Mouse (Mus musculus) gastrocnemius, postnatal 4 days (tissue): ENCODE data around the gene Spem1. TPM values are rescaled to one million over a fixed set of nuclear protein-coding genes. Genes with fewer than 3 reads are reported as not detected.

Experiments used
- total RNA-seq, 2 experiments: library from RNA; stranded (reverse); gene quantifications; 2 replicates each; pipeline ENCODE4 v1.2.3; 2021

Gene Spem1
- total RNA-seq, 2 experiments from 2014 or later, result 0.34 TPM; not detected in 1

Other genes with a start within 250 kb of the Spem1 start
- 1 to 10 TPM; 6.8 to 7.9 TPM for gene Wrap53, start 241.9 kb downstream of the Spem1 start, total RNA-seq
- 10 to 100 TPM; 51.1 to 51.9 TPM for gene Trp53, start 241.8 kb downstream of the Spem1 start, total RNA-seq
- gene Atp1b2, start 216.2 kb downstream of the Spem1 start, total RNA-seq, result 100 to 1,000 TPM; 227 to 249 TPM
- not detected for gene Shbg, start 204.3 kb downstream of the Spem1 start, total RNA-seq
- 1 to 10 TPM; 7.8 to 8.8 TPM for gene Sat2, start 200.2 kb downstream of the Spem1 start, total RNA-seq
- 10 to 100 TPM; 90.3 to 94.0 TPM for gene Fxr2, start 189.2 kb downstream of the Spem1 start, total RNA-seq
- gene Sox15, start 166.9 kb downstream of the Spem1 start, total RNA-seq, result not detected
- 10 to 100 TPM; 31.6 to 33.0 TPM for gene Mpdu1, start 159.5 kb downstream of the Spem1 start, total RNA-seq
- gene Cd68, start 156.0 kb downstream of the Spem1 start, total RNA-seq, result 10 to 100 TPM; 13.1 to 14.0 TPM
- gene Eif4a1, start 149.8 kb downstream of the Spem1 start, total RNA-seq, result 100 to 1,000 TPM; 295 to 317 TPM
- gene Senp3, start 140.1 kb downstream of the Spem1 start, total RNA-seq, result 10 to 100 TPM; 43.5 to 45.9 TPM
- 1 to 10 TPM; 1.0 to 2.9 TPM for gene Tnfsf13, start 136.4 kb downstream of the Spem1 start, total RNA-seq
- 10 to 100 TPM; 22.3 to 22.9 TPM for gene Tnfsf12, start 126.3 kb downstream of the Spem1 start, total RNA-seq
- 1 to 10 TPM; 4.3 to 4.6 TPM for gene Tnfsfm13, start 126.1 kb downstream of the Spem1 start, total RNA-seq
- gene Polr2a, start 63.5 kb downstream of the Spem1 start, total RNA-seq, result 10 to 100 TPM; 66.4 to 72.2 TPM
- under 1 TPM in 1 of 2 experiments, not detected in 1; 0.25 TPM for gene Slc35g3, start 60.2 kb downstream of the Spem1 start, total RNA-seq
- 10 to 100 TPM; 26.7 to 30.5 TPM for gene Zbtb4, start 56.3 kb downstream of the Spem1 start, total RNA-seq
- gene Chrnb1, start 26.2 kb downstream of the Spem1 start, total RNA-seq, result 100 to 1,000 TPM in 1 of 2 experiments, 10 to 100 TPM in 1; 95.1 to 110 TPM
- gene Fgf11, start 20.3 kb downstream of the Spem1 start, total RNA-seq, result 10 to 100 TPM; 10.1 to 13.8 TPM
- gene Tmem102, start 16.6 kb downstream of the Spem1 start, total RNA-seq, result not detected
- not detected for gene Gm39566, start 6.9 kb downstream of the Spem1 start, total RNA-seq
- gene Spem2, start 3.7 kb downstream of the Spem1 start, total RNA-seq, result not detected
- 10 to 100 TPM; 22.3 to 23.2 TPM for gene Nlgn2, start 15.6 kb upstream of the Spem1 start, total RNA-seq
- gene Tmem256, start 16.3 kb upstream of the Spem1 start, total RNA-seq, result 100 to 1,000 TPM in 1 of 2 experiments, 10 to 100 TPM in 1; 97.5 to 141 TPM
- gene Plscr3, start 24.2 kb upstream of the Spem1 start, total RNA-seq, result 10 to 100 TPM; 39.3 to 41.4 TPM
- under 1 TPM in 1 of 2 experiments, not detected in 1; 0.13 TPM for gene Tnk1, start 36.5 kb upstream of the Spem1 start, total RNA-seq
- gene Tmem95, start 55.8 kb upstream of the Spem1 start, total RNA-seq, result not detected
- gene Kctd11, start 59.2 kb upstream of the Spem1 start, total RNA-seq, result 1 to 10 TPM; 3.5 to 4.7 TPM
- 1 to 10 TPM in 1 of 2 experiments, under 1 TPM in 1; 0.65 to 1.1 TPM for gene Acap1, start 73.4 kb upstream of the Spem1 start, total RNA-seq
- 1 to 10 TPM; 3.2 to 4.1 TPM for gene 2810408A11Rik, start 78.8 kb upstream of the Spem1 start, total RNA-seq
- 10 to 100 TPM; 32.3 to 36.9 TPM for gene Neurl4, start 78.9 kb upstream of the Spem1 start, total RNA-seq
- gene Gps2, start 91.7 kb upstream of the Spem1 start, total RNA-seq, result 10 to 100 TPM; 35.9 to 44.5 TPM
- 100 to 1,000 TPM; 565 to 571 TPM for gene Eif5a, start 99.8 kb upstream of the Spem1 start, total RNA-seq
- gene Ybx2, start 113.6 kb upstream of the Spem1 start, total RNA-seq, result 1 to 10 TPM; 5.1 to 6.4 TPM
- gene Slc2a4, start 126.0 kb upstream of the Spem1 start, total RNA-seq, result 100 to 1,000 TPM; 111 to 142 TPM
- gene Cldn7, start 142.6 kb upstream of the Spem1 start, total RNA-seq, result under 1 TPM in 1 of 2 experiments, not detected in 1; 0.34 TPM
- 100 to 1,000 TPM; 204 to 229 TPM for gene Ctdnep1, start 159.0 kb upstream of the Spem1 start, total RNA-seq
- gene Elp5, start 160.3 kb upstream of the Spem1 start, total RNA-seq, result 10 to 100 TPM; 61.9 to 63.7 TPM
- 100 to 1,000 TPM; 234 to 246 TPM for gene Gabarap, start 169.0 kb upstream of the Spem1 start, total RNA-seq
- gene Phf23, start 173.6 kb upstream of the Spem1 start, total RNA-seq, result 10 to 100 TPM; 31.5 to 34.7 TPM
- gene Dvl2, start 178.4 kb upstream of the Spem1 start, total RNA-seq, result 10 to 100 TPM; 19.1 to 22.8 TPM
- 100 to 1,000 TPM; 233 to 241 TPM for gene Acadvl, start 193.2 kb upstream of the Spem1 start, total RNA-seq
- gene Dlg4, start 194.8 kb upstream of the Spem1 start, total RNA-seq, result 10 to 100 TPM; 23.9 to 33.8 TPM
- gene Asgr1, start 231.9 kb upstream of the Spem1 start, total RNA-seq, result under 1 TPM in 1 of 2 experiments, not detected in 1; 0.62 TPM